Mouse (Mus musculus) heart, embryonic 10.5 days (tissue): ENCODE results near the gene Rab5c. TPM values are rescaled to one million over a fixed set of nuclear protein-coding genes. Genes with fewer than 3 reads are reported as not detected.

Source experiments
- DNase-seq: peaks from one replicate; pipeline ENCODE4 v3.0.0-alpha.2; 2017; ENCODE audit warnings: low spot score
- H3K27ac ChIP-seq: fragments of 300-500 bp; sonication (generic); 2 replicates; pipeline ENCODE4 v1.5.1; 2016; ENCODE audit warnings: mild to moderate bottlenecking
- H3K27me3 ChIP-seq: fragments of 300-500 bp; sonication (generic); 2 replicates; pipeline ENCODE4 v1.6.1; 2016; ENCODE audit warnings: mild to moderate bottlenecking; ENCODE audit not compliant: poor library complexity, insufficient read depth, severe bottlenecking
- H3K36me3 ChIP-seq: fragments of 300-500 bp; sonication (generic); 2 replicates; pipeline ENCODE4 v1.6.1; 2016; ENCODE audit warnings: mild to moderate bottlenecking, moderate library complexity
- H3K4me1 ChIP-seq: fragments of 300-500 bp; sonication (generic); 2 replicates; pipeline ENCODE4 v1.6.1; 2016; ENCODE audit warnings: mild to moderate bottlenecking
- H3K4me3 ChIP-seq: fragments of 300-500 bp; sonication (generic); 2 replicates; pipeline ENCODE4 v1.5.1; 2016; ENCODE audit warnings: mild to moderate bottlenecking, moderate library complexity
- H3K9me3 ChIP-seq: fragments of 300-500 bp; sonication (generic); 2 replicates; pipeline ENCODE4 v1.6.1; 2016; ENCODE audit warnings: mild to moderate bottlenecking, moderate library complexity
- WGBS: fragments of 180-500 bp; shearing (Covaris S2); methylation state at CpG from one replicate; pipeline ENCODE4 v1.1.7; 2016; 5-methylcytosine and 5-hydroxymethylcytosine counted together
- polyA plus RNA-seq: library from polyadenylated mRNA; unstranded; fragments of >200 nt; fragmentation: Nextera tagmentation; extraction: Ambion mirVana; gene quantifications from 2 replicates; pipeline ENCODE4 v1.2.1, GENCODE M21; 2016

The Rab5c gene
- polyA plus RNA-seq, 1 experiment from 2014 or later = 13.9 TPM

GRCm38 (mm10) chr11:100728601-100729000, 9.4 kb downstream of the Rab5c start:
- DNase-seq = no peak
- 84% methylated on average over 6 of the region's 6 CpGs for WGBS
- H3K9me3 ChIP-seq = no peaks in the 10 kb centered on the region

GRCm38 (mm10) chr11:100727201-100727600, 10.8 kb downstream of the Rab5c start:
- no peak overlapping the region for H3K4me3 ChIP-seq
- 95% methylated on average over 3 of the region's 3 CpGs for WGBS
- DNase-seq = no peak
- H3K36me3 ChIP-seq = peaks cover 20% of the 10 kb centered on the region
- H3K27me3 ChIP-seq = no peaks in the 10 kb centered on the region
- peaks cover 30% of the 10 kb centered on the region for H3K4me1 ChIP-seq
- H3K9me3 ChIP-seq = no peaks in the 10 kb centered on the region
- no peak overlapping the region for H3K27ac ChIP-seq

More at GRCm38 (mm10) chr11:100728601-100729000, 9.4 kb downstream of the Rab5c start:
- peaks cover 20% of the 10 kb centered on the region for H3K4me1 ChIP-seq
- H3K36me3 ChIP-seq = peaks cover 30% of the 10 kb centered on the region
- no peak overlapping the region for H3K4me3 ChIP-seq
- H3K27ac ChIP-seq = no peak overlapping the region
- H3K27me3 ChIP-seq = no peaks in the 10 kb centered on the region

- Histone ChIP-seq H3K36me3 (peaks cover 17% of the 10 kb centered on the region), H3K27me3 (no peaks in the 10 kb centered on the region), H3K9me3 (no peaks in the 10 kb centered on the region), H3K4me1 (peaks cover 48% of the 10 kb centered on the region), H3K4me3 (no peak overlapping the region; the same call in 1 of the 2 replicates), H3K27ac (peak overlapping the region; percentile 57)
- DNase-seq = no peak
- WGBS = 24% methylated on average over 5 of the region's 5 CpGs
Measured at GRCm38 (mm10) chr11:100724919-100725512, 13.0 kb downstream of the Rab5c start.

- H3K9me3 ChIP-seq = no peaks in the 10 kb centered on the region
- peak overlapping the region; percentile 56 for H3K27ac ChIP-seq
- 0 out of 2 replicates have a peak overlapping the region, but pooled peaks have one; percentile 12 for H3K4me3 ChIP-seq
- peaks cover 25% of the 10 kb centered on the region for H3K36me3 ChIP-seq
- no peak for DNase-seq
- peaks cover 53% of the 10 kb centered on the region for H3K4me1 ChIP-seq
- H3K27me3 ChIP-seq = no peaks in the 10 kb centered on the region
- 41% methylated on average over 2 of the region's 2 CpGs for WGBS
Measured at GRCm38 (mm10) chr11:100722493-100723028, 15.5 kb downstream of the Rab5c start.

GRCm38 (mm10) chr11:100721776-100722492, 16.1 kb downstream of the Rab5c start:
- Histone ChIP-seq H3K4me3 (peak overlapping the region; percentile 12), H3K4me1 (peaks cover 53% of the 10 kb centered on the region), H3K27ac (peak overlapping the region; percentile 56), H3K9me3 (no peaks in the 10 kb centered on the region), H3K27me3 (no peaks in the 10 kb centered on the region), H3K36me3 (peaks cover 31% of the 10 kb centered on the region)
- 42% methylated on average over 8 of the region's 8 CpGs for WGBS
- no peak for DNase-seq

GRCm38 (mm10) chr11:100721254-100721653, 16.8 kb downstream of the Rab5c start:
- H3K27me3 ChIP-seq = no peaks in the 10 kb centered on the region
- DNase-seq = no peak
- peaks cover 38% of the 10 kb centered on the region for H3K36me3 ChIP-seq
- 53% methylated on average over 4 of the region's 4 CpGs for WGBS
- H3K4me1 ChIP-seq = peaks cover 53% of the 10 kb centered on the region
- H3K9me3 ChIP-seq = no peaks in the 10 kb centered on the region
- peak overlapping the region; percentile 56 for H3K27ac ChIP-seq
- no peak overlapping the region for H3K4me3 ChIP-seq

- Histone ChIP-seq H3K36me3 (peaks cover 47% of the 10 kb centered on the region), H3K4me1 (peaks cover 49% of the 10 kb centered on the region), H3K27ac (peak overlapping the region; percentile 56; the same call in 1 of the 2 replicates), H3K27me3 (no peaks in the 10 kb centered on the region), H3K9me3 (no peaks in the 10 kb centered on the region), H3K4me3 (no peak overlapping the region)
- 55% methylated on average over 5 of the region's 5 CpGs for WGBS
- DNase-seq = no peak
Measured at GRCm38 (mm10) chr11:100720345-100720744, 17.7 kb downstream of the Rab5c start.

- Histone ChIP-seq H3K9me3 (no peaks in the 10 kb centered on the region), H3K27ac (no peak overlapping the region), H3K36me3 (peaks cover 52% of the 10 kb centered on the region), H3K27me3 (no peaks in the 10 kb centered on the region), H3K4me3 (no peak overlapping the region), H3K4me1 (peaks cover 44% of the 10 kb centered on the region)
- no peak for DNase-seq
- 82% methylated on average over 11 of the region's 11 CpGs for WGBS
Measured at GRCm38 (mm10) chr11:100719893-100720292, 18.1 kb downstream of the Rab5c start.

GRCm38 (mm10) chr11:100719312-100719711, 18.7 kb downstream of the Rab5c start:
- Histone ChIP-seq H3K9me3 (no peaks in the 10 kb centered on the region), H3K4me3 (no peak overlapping the region), H3K36me3 (peaks cover 53% of the 10 kb centered on the region), H3K27me3 (no peaks in the 10 kb centered on the region), H3K4me1 (peaks cover 42% of the 10 kb centered on the region), H3K27ac (no peak overlapping the region)
- DNase-seq = no peak
- WGBS = 79% methylated on average over 3 of the region's 3 CpGs

GRCm38 (mm10) chr11:100718866-100719265, 19.1 kb downstream of the Rab5c start:
- Histone ChIP-seq H3K4me1 (peaks cover 45% of the 10 kb centered on the region), H3K36me3 (peaks cover 53% of the 10 kb centered on the region), H3K27me3 (no peaks in the 10 kb centered on the region), H3K27ac (no peak overlapping the region), H3K9me3 (no peaks in the 10 kb centered on the region), H3K4me3 (no peak overlapping the region)
- no peak for DNase-seq
- 83% methylated on average over 4 of the region's 4 CpGs for WGBS

- Histone ChIP-seq H3K27me3 (no peaks in the 10 kb centered on the region), H3K36me3 (peaks cover 53% of the 10 kb centered on the region), H3K27ac (no peak overlapping the region), H3K9me3 (no peaks in the 10 kb centered on the region), H3K4me3 (no peak overlapping the region), H3K4me1 (peaks cover 49% of the 10 kb centered on the region)
- DNase-seq = no peak
- 92% methylated on average over 7 of the region's 7 CpGs for WGBS
Measured at GRCm38 (mm10) chr11:100718462-100718861, 19.6 kb downstream of the Rab5c start.

GRCm38 (mm10) chr11:100716649-100717048, 21.4 kb downstream of the Rab5c start:
- Histone ChIP-seq H3K4me1 (peaks cover 50% of the 10 kb centered on the region), H3K36me3 (peaks cover 53% of the 10 kb centered on the region), H3K9me3 (no peaks in the 10 kb centered on the region), H3K27me3 (no peaks in the 10 kb centered on the region), H3K27ac (no peak overlapping the region), H3K4me3 (no peak overlapping the region)
- WGBS = 86% methylated on average over 3 of the region's 3 CpGs
- DNase-seq = no peak

GRCm38 (mm10) chr11:100714948-100715347, 23.1 kb downstream of the Rab5c start:
- Histone ChIP-seq H3K4me3 (no peak overlapping the region), H3K27me3 (no peaks in the 10 kb centered on the region), H3K27ac (no peak overlapping the region), H3K36me3 (peaks cover 63% of the 10 kb centered on the region), H3K9me3 (no peaks in the 10 kb centered on the region), H3K4me1 (peaks cover 49% of the 10 kb centered on the region)
- WGBS = 92% methylated on average over 6 of the region's 6 CpGs
- DNase-seq = no peak
